Mouse (Mus musculus) stomach, postnatal 0 days (tissue): Measurements from ENCODE around the gene Il1rn. TPM values are rescaled to one million over a fixed set of nuclear protein-coding genes. Genes with fewer than 3 reads are reported as not detected.
A peak's percentile ranks its signal among the peaks of the same experiment; 100 is the strongest.

ENCODE experiments used
- ATAC-seq: fragments of 200-750 bp; cut with Nextera tagmentation; 2 replicates; pipeline ENCODE4 v1.8.0; 2017; ENCODE audit not compliant: low FRiP score, low TSS enrichment
- DNase-seq: peaks from one replicate; pipeline ENCODE4 v3.0.0-alpha.2; 2016; ENCODE audit warnings: low spot score
- H3K27ac ChIP-seq: fragments of 300-500 bp; sonication (generic); replicated peaks from 2 replicates; pipeline ENCODE4 v1.5.1; 2014; ENCODE audit warnings: mild to moderate bottlenecking, control low read depth
- H3K27me3 ChIP-seq: fragments of 300-500 bp; sonication (generic); 2 replicates; pipeline ENCODE4 v1.6.1; 2014; ENCODE audit warnings: low read length; ENCODE audit not compliant: control insufficient read depth, insufficient read depth
- H3K36me3 ChIP-seq: fragments of 300-500 bp; sonication (generic); 2 replicates; pipeline ENCODE4 v1.6.1; 2014; ENCODE audit warnings: low read length, mixed read lengths; ENCODE audit not compliant: control insufficient read depth, insufficient read depth
- H3K4me1 ChIP-seq: fragments of 300-500 bp; sonication (generic); replicated peaks from 2 replicates; pipeline ENCODE4 v1.6.1; 2014; ENCODE audit warnings: antibody characterized with exemption; ENCODE audit not compliant: control insufficient read depth, insufficient read depth
- H3K4me2 ChIP-seq: fragments of 300-500 bp; sonication (generic); replicated peaks from 2 replicates; pipeline ENCODE4 v1.6.1; 2014; ENCODE audit warnings: low read depth, mild to moderate bottlenecking, control low read depth, moderate library complexity
- H3K4me3 ChIP-seq: fragments of 300-500 bp; sonication (generic); 2 replicates; pipeline ENCODE4 v1.5.1; 2014; ENCODE audit warnings: low read depth, low read length, control low read depth
- H3K9ac ChIP-seq: fragments of 300-500 bp; sonication (generic); 2 replicates; pipeline ENCODE4 v1.6.1; 2014; ENCODE audit warnings: mild to moderate bottlenecking, low read length, control low read depth, mixed read lengths
- H3K9me3 ChIP-seq: fragments of 300-500 bp; sonication (generic); 2 replicates; pipeline ENCODE4 v1.6.1; 2016; ENCODE audit warnings: low read length; ENCODE audit not compliant: control insufficient read depth
- CTCF ChIP-seq: IDR thresholded peaks from 2 replicates; pipeline ENCODE4 v1.5.1; 2016; ENCODE audit warnings: antibody characterized with exemption, low read depth, mild to moderate bottlenecking, moderate library complexity
- EP300 ChIP-seq: optimal IDR thresholded peaks from 2 replicates; pipeline ENCODE3; 2016; ENCODE audit warnings: antibody characterized with exemption
- WGBS: fragments of 180-500 bp; shearing (Covaris S2); extraction: QIAGEN DNeasy Blood & Tissue Kit; methylation state at CpG from one replicate; pipeline ENCODE4 v1.1.7; 2014; 5-methylcytosine and 5-hydroxymethylcytosine counted together
- polyA plus RNA-seq: library from polyadenylated mRNA; unstranded; fragments of >200 nt; fragmentation: Nextera tagmentation; extraction: Ambion mirVana; gene quantifications from 2 replicates; pipeline ENCODE4 v1.2.1, GENCODE M21; 2015

Gene Il1rn
- polyA plus RNA-seq, 1 experiment from 2014 or later, result 30.0 TPM

GRCm38 (mm10) chr2:24317919-24318598, 18.6 kb upstream of the Il1rn start:
- Histone ChIP-seq H3K9ac (no peak overlapping the region), H3K27me3 (no peaks in the 10 kb centered on the region), H3K4me1 (no peaks in the 10 kb centered on the region), H3K9me3 (no peaks in the 10 kb centered on the region), H3K27ac (0 out of 2 replicates have a peak overlapping the region, but pooled peaks have one; percentile 40), H3K4me3 (no peak overlapping the region), H3K36me3 (no peaks in the 10 kb centered on the region), H3K4me2 (no peak overlapping the region)
- 54% methylated on average over 4 of the region's 4 CpGs for WGBS
- TF ChIP-seq EP300, result no peak
- TF ChIP-seq CTCF, result no peak
- ATAC-seq, result 0 out of 2 replicates have a peak, but pooled peaks have one; percentile 59
- DNase-seq, result peak; percentile 15

- Histone ChIP-seq H3K27ac (no peak overlapping the region), H3K27me3 (no peaks in the 10 kb centered on the region), H3K4me1 (no peaks in the 10 kb centered on the region), H3K36me3 (no peaks in the 10 kb centered on the region), H3K4me3 (no peak overlapping the region), H3K9ac (no peak overlapping the region), H3K9me3 (no peaks in the 10 kb centered on the region), H3K4me2 (no peak overlapping the region)
- no peak for TF ChIP-seq EP300
- TF ChIP-seq CTCF, result no peak
- DNase-seq (no peak), ATAC-seq (peak; percentile 53; the same call in 1 of the 2 replicates)
- 44% methylated on average over 3 of the region's 3 CpGs for WGBS
Observed at GRCm38 (mm10) chr2:24335333-24335732, 1.3 kb upstream of the Il1rn start.

- H3K4me1 ChIP-seq, result no peaks in the 10 kb centered on the region
- H3K36me3 ChIP-seq, result no peaks in the 10 kb centered on the region
- WGBS, result 57% methylated on average over 3 of the region's 3 CpGs
- H3K4me3 ChIP-seq, result no peak overlapping the region
- H3K9ac ChIP-seq, result no peak overlapping the region
- H3K27ac ChIP-seq, result no peak overlapping the region
- ATAC-seq (no peak), DNase-seq (no peak)
- no peaks in the 10 kb centered on the region for H3K9me3 ChIP-seq
- TF ChIP-seq EP300 (no peak), CTCF (no peak)
- no peak overlapping the region for H3K4me2 ChIP-seq
- no peaks in the 10 kb centered on the region for H3K27me3 ChIP-seq
Observed at GRCm38 (mm10) chr2:24341395-24341885, 4.8 kb downstream of the Il1rn start.

GRCm38 (mm10) chr2:24344619-24345018, 8.0 kb downstream of the Il1rn start:
- ATAC-seq, result no peak
- H3K27me3 ChIP-seq, result no peaks in the 10 kb centered on the region
- H3K9me3 ChIP-seq, result no peaks in the 10 kb centered on the region
- H3K4me2 ChIP-seq, result no peak overlapping the region
- 46% methylated on average over 4 of the region's 4 CpGs for WGBS
- no peak overlapping the region for H3K27ac ChIP-seq
- H3K36me3 ChIP-seq, result no peaks in the 10 kb centered on the region
- H3K9ac ChIP-seq, result no peak overlapping the region
- H3K4me1 ChIP-seq, result no peaks in the 10 kb centered on the region
- no peak overlapping the region for H3K4me3 ChIP-seq
- no peak for DNase-seq
- TF ChIP-seq EP300 (no peak), CTCF (no peak)

GRCm38 (mm10) chr2:24345056-24345455, 8.4 kb downstream of the Il1rn start:
- H3K4me1 ChIP-seq, result no peaks in the 10 kb centered on the region
- H3K9ac ChIP-seq, result no peak overlapping the region
- H3K4me2 ChIP-seq, result no peak overlapping the region
- no peaks in the 10 kb centered on the region for H3K27me3 ChIP-seq
- ATAC-seq (no peak), DNase-seq (no peak)
- no peak overlapping the region for H3K27ac ChIP-seq
- H3K9me3 ChIP-seq, result no peaks in the 10 kb centered on the region
- TF ChIP-seq EP300 (no peak), CTCF (no peak)
- 71% methylated on average over 8 of the region's 8 CpGs for WGBS
- H3K36me3 ChIP-seq, result no peaks in the 10 kb centered on the region
- no peak overlapping the region for H3K4me3 ChIP-seq

- no peak for DNase-seq
- TF ChIP-seq CTCF (no peak), EP300 (no peak)
- ATAC-seq, result no peak
- no peak overlapping the region for H3K9ac ChIP-seq
- no peaks in the 10 kb centered on the region for H3K4me1 ChIP-seq
- H3K4me2 ChIP-seq, result no peak overlapping the region
- H3K27me3 ChIP-seq, result no peaks in the 10 kb centered on the region
- no peaks in the 10 kb centered on the region for H3K36me3 ChIP-seq
- no peaks in the 10 kb centered on the region for H3K9me3 ChIP-seq
- no peak overlapping the region for H3K4me3 ChIP-seq
- no peak overlapping the region for H3K27ac ChIP-seq
- WGBS, result 81% methylated on average over 1 of the region's 1 CpGs
Observed at GRCm38 (mm10) chr2:24347926-24348325, 11.3 kb downstream of the Il1rn start.
